Mouse (Mus musculus) T-helper 1 cell (primary cell): ENCODE measurements at regions not wholly inside any gene's neighbourhood (a gene's known extent, or its start where the extent isn't known, plus 50 kb on each side); places are given as distances from the start of the nearest gene placed in this dataset.
"Not testable (repeated sequence)": the region's sequence is repeated elsewhere in the genome, so short reads cannot be mapped to it uniquely, and the experiment has no call there.

Source experiments
- in situ Hi-C: fragments of 300-600 bp; cut with MboI, MseI; formaldehyde crosslinking; loops from one replicate; pipeline ENCODE4 v1.15.1; 2025; ENCODE audit warnings: high pct_unique_total_duplicates

DNA sequence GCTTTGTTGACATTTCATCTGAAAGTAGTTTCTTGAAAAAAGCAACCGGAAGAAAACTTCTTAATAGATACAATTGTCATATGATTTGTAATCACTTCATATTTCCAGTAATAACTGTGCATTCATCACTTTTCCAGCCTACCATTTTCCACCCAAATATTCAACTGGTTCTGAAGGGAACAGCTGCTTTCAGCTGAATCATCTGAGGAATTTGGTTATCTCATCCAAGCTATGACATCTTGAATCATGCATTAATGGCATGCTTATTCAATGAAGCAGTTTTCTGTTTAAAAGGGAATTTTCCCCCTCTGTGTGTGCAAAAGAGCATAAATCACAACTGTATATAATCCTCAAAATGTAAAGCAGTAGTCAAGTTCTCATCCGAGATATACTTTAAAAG, 97.2 kb upstream of the Cdk6 start:
- in situ Hi-C loops = not testable (repeated sequence)

DNA sequence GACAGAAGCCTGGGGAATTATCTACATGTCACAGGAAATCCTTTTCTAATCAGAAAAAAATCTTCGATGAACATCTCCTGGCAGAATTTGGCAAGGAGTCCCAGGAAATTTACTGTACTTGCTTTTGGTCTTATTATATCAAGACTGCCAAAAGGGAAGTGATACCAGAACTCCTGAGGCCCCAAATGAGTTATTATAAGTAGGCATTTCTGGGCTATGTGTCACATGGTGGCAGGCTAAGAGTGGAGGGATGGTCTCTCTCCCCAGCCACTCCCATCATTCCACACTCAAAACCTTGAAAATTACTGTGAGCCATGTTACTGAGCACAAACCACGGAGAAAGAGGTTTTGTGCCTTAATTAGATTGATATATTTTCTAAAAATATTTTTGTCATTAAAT, 94.0 kb upstream of the Cdk6 start:
- in situ Hi-C loops = no loop called here

DNA sequence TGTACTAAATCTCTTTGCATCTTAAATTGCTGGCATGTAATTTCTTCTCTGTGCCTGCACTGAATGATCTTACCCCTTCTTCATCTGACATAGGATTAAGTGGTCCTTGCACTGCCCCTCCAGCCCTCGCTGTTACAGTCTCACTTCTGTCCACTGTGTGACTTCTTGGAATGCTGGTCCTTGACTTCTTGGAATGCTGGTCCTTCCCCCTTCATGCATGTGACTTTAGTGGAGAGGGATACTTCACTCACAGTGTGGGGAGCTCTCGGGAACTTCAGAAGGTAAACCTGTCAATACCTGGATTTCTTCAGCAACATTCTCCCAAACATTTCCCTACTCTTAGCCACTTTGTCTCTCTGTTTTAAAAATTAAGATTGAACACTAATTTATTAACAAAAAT, 91.0 kb upstream of the Cdk6 start:
- in situ Hi-C loops = no loop called here

DNA sequence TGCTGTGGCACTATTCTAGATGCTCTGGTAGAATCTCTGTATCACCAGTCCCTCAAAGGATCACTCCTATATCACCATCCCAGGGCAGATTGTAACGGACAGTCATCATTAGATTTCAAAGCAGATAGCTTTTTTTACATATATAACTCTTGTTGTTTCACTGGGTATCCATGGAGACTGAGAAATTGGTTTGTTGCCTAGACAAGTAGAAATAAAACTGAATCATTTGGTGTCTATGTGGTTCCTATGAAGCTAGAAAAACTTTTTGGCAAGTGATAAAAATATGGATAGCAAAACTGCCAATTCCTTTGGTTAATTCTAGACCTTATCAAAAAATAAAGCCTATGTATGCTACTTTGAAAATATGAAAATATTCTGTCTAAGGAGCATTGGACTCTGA, 81.0 kb upstream of the Cdk6 start:
- in situ Hi-C loops = no loop called here

DNA sequence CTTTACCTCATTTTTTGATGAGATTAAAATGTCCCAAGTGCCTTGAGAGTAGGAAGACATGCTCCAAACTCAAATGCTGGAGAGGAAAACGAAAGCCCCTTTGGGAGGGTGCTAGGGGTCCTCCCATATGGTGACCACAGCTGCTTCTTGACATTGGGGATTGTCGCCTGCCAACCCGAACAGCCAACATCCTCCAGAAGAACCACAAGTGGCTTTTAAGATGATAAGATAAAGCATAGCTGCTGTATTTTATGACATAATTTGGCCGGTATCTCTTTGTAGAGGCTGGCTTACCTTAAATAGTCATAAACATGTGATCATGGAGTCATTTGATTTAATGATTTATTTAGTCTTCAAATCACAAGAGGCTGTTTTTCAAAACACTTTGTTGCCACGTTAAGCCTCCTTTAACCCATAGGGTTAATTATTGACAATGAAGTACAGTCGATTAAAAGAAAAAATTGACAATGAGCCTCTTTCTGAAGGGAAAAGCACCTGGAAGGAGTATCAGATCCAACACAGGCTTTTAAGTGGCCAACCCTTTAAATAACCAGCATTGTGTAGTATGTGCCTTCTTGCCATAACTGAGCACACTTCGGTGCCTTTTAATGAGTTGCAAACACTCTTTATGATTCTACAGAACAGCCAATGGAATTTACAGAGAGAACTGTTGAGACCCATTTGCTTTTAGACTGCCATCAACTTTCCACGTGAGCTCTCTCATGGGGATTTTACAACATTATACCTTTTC, 76.1 kb upstream of the Cdk6 start:
- in situ Hi-C loops = loop anchor here (5.0 kb wide), 1 partner anchor 58 kb away; no protein-coding TSS in a partner anchor

DNA sequence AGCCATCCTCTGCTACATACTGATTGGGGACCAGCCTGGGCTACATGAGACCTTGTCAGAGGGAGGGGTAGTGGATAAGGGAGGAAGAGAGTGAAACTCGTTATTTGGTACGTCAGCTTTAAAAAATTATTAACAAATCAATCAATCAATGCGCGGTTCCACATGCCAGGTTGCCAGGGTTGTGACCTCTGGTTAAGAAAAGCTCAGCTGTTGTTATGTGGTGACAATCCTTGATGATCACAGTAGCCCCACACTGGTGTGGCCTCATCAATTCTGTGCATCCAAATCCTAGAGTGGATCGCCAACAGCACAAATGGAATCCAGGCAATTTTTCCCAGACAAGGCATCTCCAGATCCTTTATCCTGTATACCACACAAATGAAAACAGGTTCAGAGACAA, 74.3 kb upstream of the Cdk6 start:
- in situ Hi-C loops = loop anchor here (5.0 kb wide), 1 partner anchor 60 kb away; no protein-coding TSS in a partner anchor

DNA sequence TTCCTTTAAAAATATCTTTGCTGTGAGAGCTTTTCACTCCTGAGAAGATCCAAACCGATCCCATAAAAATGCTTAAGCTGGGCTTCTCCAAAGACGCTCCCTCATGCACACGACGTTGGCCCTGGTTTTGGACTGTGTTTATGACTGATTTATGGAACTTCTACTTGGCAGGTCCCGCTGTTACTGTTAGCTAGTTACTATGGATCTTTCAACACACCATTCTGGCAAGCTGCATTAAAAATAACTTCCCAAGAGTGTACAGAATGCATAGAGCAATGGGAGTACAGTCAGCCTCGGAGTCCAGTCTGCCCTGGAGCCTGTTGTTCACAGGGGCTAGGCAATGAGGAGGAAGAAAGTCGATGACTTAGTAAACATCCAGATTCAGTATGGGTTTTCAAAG, 71.5 kb upstream of the Cdk6 start:
- in situ Hi-C loops = loop anchor here (5.0 kb wide), 1 partner anchor 62 kb away; no protein-coding TSS in a partner anchor

DNA sequence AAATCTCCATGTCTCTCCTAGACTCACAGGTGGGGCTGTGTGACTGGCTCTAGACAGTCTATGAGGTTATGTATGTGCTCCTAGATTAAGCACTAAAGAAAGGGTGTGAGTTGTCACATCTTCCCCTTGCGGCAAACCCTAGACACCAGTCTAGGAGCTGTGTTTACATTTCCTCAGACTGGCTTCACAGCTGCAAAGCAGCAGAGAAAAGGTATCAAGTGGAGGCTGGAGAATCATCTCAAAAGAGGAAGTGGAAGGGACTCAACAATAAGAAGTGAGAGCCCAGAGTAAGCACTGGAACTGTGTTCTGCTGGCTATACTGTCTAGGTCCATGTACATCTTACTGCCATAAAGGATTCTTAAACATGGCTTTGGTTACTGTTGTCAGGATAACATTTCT, 68.1 kb upstream of the Cdk6 start:
- in situ Hi-C loops = not testable (repeated sequence)

DNA sequence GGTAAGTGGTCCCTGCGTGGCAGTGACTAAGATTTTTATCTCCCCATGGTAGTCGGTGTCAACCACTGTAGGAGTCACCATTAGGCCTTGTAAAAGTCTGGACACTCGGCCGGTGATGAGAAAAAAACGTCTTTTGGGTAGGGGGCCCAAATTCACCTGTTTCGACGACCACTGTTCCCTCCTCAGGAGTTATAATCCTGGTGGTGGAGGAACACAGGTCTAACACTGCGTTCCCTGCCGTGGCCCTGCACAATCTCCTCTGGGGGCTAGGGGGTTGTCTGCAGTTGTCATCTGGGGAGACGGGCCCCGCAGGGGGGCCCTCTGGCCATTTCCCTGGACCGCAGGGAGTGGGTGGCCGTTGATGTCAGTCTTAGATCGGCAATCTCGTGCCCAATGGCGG, 64.0 kb upstream of the Cdk6 start:
- in situ Hi-C loops = not testable (repeated sequence)

DNA sequence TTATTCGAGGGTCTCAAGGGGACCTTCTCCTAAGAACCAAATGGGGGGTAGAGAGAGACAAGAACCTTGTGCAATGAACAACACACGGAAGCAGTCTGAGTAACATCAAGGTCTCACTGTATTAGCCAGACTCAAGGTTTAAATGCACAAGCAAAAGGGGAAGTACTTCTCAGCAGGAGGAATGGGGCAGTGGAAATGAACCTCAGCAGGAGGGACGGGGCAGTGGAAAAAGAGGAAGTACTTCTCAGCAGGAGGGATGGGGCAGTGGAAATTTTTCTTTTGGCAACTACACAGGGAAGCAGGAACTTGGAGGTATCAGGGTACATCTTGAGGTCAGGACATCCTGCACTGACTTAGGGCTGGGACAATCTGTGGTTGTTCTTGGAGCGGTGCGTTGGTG, 62.3 kb upstream of the Cdk6 start:
- in situ Hi-C loops = not testable (repeated sequence)

DNA sequence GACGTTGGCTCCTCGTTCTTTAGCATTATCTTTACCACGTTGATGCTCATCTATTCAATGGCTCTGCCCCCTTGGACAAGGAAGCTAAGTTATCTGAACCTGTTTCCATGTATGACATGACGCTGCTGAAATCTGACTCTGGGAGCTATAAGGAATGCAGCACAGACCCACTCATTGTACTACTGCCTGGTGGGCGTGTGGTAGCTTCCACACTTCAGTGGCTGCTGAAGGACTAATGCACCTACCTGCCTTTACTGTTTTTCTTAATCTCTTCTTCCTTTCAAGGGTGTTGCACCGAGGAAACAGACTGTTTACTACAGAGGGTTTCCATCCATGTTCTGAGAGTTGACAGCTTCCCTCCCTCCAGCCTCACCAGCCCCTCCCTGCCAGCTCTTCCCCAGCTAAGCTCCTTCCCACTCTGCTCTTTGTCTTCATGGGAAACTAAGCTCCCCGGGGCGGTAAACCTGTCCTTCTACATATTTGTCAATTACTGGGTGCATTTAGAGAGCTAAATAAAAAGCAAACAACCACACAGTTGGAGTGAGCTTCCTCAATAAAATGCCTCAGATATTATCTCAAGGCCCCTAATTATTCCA, 59.3 kb upstream of the Cdk6 start:
- in situ Hi-C loops = not testable (repeated sequence)

DNA sequence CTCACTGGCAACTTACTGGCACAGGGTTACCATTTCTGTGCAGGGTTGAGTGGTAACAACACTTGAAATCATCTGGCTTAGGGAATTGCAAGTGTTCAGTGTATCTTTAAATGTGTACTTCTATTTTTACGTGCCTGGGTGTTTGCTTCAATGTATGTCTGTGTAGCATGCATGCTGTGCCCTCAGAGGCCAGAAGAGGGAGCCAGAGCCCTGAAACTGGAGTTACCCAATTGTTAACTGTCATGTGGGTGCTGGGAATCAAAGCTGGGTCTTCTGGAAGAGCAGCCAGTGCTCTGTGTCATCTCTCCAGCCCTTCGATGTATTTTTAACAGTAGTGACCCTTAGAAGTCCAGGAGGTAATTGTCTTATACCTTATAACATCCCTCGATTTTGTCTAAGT, 58.2 kb upstream of the Cdk6 start:
- in situ Hi-C loops = no loop called here

DNA sequence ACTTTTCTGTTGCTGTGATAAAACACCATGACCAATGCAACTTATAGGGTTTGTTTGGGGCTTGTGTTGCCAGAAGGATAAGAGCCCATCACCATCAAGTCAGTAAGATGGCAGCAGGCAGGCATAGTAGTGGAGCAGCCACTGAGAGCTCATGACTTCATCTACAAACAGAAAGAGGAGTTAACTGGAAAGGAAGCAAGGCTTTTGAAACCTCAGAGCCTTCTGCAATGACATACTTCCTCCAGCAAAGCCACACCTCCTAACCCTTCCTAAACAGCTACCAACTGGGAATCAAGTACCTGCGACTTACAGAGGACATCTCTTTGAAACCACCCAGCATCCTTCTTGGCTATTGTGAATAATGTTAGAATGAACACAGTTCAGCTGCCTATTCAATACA, 57.0 kb upstream of the Cdk6 start:
- in situ Hi-C loops = not testable (repeated sequence)

DNA sequence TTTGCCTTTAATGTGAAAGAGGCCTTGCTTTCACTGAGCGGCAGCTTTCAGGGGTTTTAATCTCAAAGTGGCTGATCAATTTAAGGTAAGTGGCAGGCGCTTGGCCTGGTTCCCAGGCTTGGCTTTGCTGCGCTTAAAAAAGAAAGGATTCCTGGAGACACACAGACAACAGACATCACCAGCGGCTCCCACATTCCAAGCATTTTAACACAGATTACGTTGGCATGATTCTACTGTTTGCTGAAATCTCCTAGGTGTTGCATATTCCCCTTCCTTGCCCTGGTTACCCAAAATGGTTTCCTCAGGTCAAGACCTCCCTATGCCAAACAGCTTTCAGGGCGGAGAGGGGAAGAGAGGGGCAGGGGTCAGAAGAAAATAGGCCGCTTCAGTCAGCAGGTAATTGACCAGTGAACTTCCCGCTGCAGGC, 51.3 kb upstream of the Cdk6 start:
- in situ Hi-C loops = not testable (repeated sequence)
